Mouse (Mus musculus) midbrain, postnatal 0 days (tissue): ENCODE measurements around the gene Ctcfl. TPM values are rescaled to one million over a fixed set of nuclear protein-coding genes. Genes with fewer than 3 reads are reported as not detected.
"Not testable (repeated sequence)": the region's sequence is repeated elsewhere in the genome, so short reads cannot be mapped to it uniquely, and the experiment has no call there.

Experiments used
- ATAC-seq: fragments of 200-750 bp; cut with Nextera tagmentation; 2 replicates; pipeline ENCODE4 v1.8.0; 2017; ENCODE audit warnings: moderate number of reproducible peaks, mild to moderate bottlenecking, moderate TSS enrichment, moderate library complexity; ENCODE audit not compliant: low FRiP score
- DNase-seq: peaks from one replicate; pipeline ENCODE4 v3.0.0-alpha.2; 2015; ENCODE audit warnings: low spot score
- H3K27ac ChIP-seq: fragments of 300-500 bp; sonication (generic); 2 replicates; pipeline ENCODE4 v1.5.1; 2014; ENCODE audit warnings: low read depth, mild to moderate bottlenecking, low read length, mixed read lengths
- H3K27me3 ChIP-seq: fragments of 300-500 bp; sonication (generic); 2 replicates; pipeline ENCODE4 v1.6.1; 2014; ENCODE audit warnings: low read length, control low read depth, mixed read lengths; ENCODE audit not compliant: insufficient read depth
- H3K36me3 ChIP-seq: fragments of 300-500 bp; sonication (generic); 2 replicates; pipeline ENCODE4 v1.6.1; 2014; ENCODE audit warnings: low read length, control low read depth, mixed read lengths; ENCODE audit not compliant: insufficient read depth
- H3K4me1 ChIP-seq: fragments of 300-500 bp; sonication (generic); 2 replicates; pipeline ENCODE4 v1.6.1; 2014; ENCODE audit warnings: mild to moderate bottlenecking, control low read depth, antibody characterized with exemption, low read length, mixed read lengths; ENCODE audit not compliant: insufficient read depth
- H3K4me2 ChIP-seq: fragments of 300-500 bp; sonication (generic); 2 replicates; pipeline ENCODE4 v1.6.1; 2014; ENCODE audit warnings: low read depth, mild to moderate bottlenecking, low read length, mixed read lengths; ENCODE audit not compliant: poor library complexity, severe bottlenecking
- H3K4me3 ChIP-seq: fragments of 300-500 bp; sonication (generic); 2 replicates; pipeline ENCODE4 v1.5.1; 2014; ENCODE audit warnings: low read depth, mild to moderate bottlenecking, low read length, moderate library complexity
- H3K9ac ChIP-seq: fragments of 300-500 bp; sonication (generic); replicated peaks from 2 replicates; pipeline ENCODE4 v1.6.1; 2014; ENCODE audit warnings: mild to moderate bottlenecking, low read length, moderate library complexity, mixed read lengths; ENCODE audit not compliant: poor library complexity, severe bottlenecking
- H3K9me3 ChIP-seq: fragments of 300-500 bp; sonication (generic); 2 replicates; pipeline ENCODE4 v1.6.1; 2016; ENCODE audit warnings: low read length, control low read depth
- CTCF ChIP-seq: IDR thresholded peaks from 2 replicates; pipeline ENCODE4 v1.5.1; 2016; ENCODE audit warnings: antibody characterized with exemption, mild to moderate bottlenecking
- WGBS: fragments of 180-500 bp; shearing (Covaris S2); extraction: QIAGEN DNeasy Blood & Tissue Kit; methylation state at CpG from one replicate; pipeline ENCODE4 v1.1.7; 2014; 5-methylcytosine and 5-hydroxymethylcytosine counted together
- polyA plus RNA-seq: library from polyadenylated mRNA; unstranded; fragments of >200 nt; fragmentation: Nextera tagmentation; extraction: Ambion mirVana; gene quantifications from 2 replicates; pipeline ENCODE4 v1.2.1, GENCODE M21; 2015
- total RNA-seq: library from RNA; depleted of rRNA; stranded (reverse); fragments of >200 nt; gene quantifications from 2 replicates; pipeline ENCODE4 v1.2.3, GENCODE M21; 2014

Ctcfl gene
- total and polyA plus RNA-seq, 2 experiments from 2014 or later: not detected

GRCm38 (mm10) chr2:173097337-173097736 lies 22.0 kb downstream of the Ctcfl start:
- not testable (repeated sequence) for H3K9me3 ChIP-seq, H3K27ac ChIP-seq, ATAC-seq, H3K4me3 ChIP-seq, DNase-seq, H3K9ac ChIP-seq, H3K36me3 ChIP-seq, H3K4me2 ChIP-seq, H3K27me3 ChIP-seq, H3K4me1 ChIP-seq
- 91% methylated on average over 10 of the region's 10 CpGs for WGBS
- peak; percentile 81 for TF ChIP-seq CTCF

DNA sequence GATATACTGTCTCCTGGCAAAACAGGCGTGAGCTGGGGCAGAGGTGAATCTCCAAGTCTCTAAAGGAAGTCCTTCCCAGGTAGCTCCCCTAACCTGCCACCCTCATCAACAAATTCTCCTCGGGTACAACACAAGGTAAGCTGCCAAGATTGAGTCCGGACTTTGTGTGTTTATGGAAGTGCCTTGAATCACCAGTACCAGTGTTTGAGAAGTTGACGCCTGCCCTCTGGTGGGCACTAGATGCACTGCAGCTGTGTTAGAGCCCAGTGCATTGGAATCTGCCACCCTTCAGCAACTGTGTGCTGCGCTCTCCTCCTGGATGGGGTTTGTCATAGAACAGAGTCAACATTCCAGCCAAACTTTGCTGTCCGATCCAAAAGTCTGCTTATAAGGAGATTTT lies 29.9 kb downstream of the Ctcfl start:
- Histone ChIP-seq H3K4me1 (no peaks in the 10 kb centered on the region), H3K27ac (no peak overlapping the region), H3K4me2 (no peak overlapping the region), H3K4me3 (no peak overlapping the region), H3K9me3 (no peaks in the 10 kb centered on the region), H3K36me3 (no peaks in the 10 kb centered on the region), H3K27me3 (no peaks in the 10 kb centered on the region), H3K9ac (no peak overlapping the region)
- peak; percentile 98 for TF ChIP-seq CTCF
- peak; percentile 88 for DNase-seq
- peak; percentile 44; the same call in 1 of the 2 replicates for ATAC-seq
- 22% methylated on average over 6 of the region's 6 CpGs for WGBS

DNA sequence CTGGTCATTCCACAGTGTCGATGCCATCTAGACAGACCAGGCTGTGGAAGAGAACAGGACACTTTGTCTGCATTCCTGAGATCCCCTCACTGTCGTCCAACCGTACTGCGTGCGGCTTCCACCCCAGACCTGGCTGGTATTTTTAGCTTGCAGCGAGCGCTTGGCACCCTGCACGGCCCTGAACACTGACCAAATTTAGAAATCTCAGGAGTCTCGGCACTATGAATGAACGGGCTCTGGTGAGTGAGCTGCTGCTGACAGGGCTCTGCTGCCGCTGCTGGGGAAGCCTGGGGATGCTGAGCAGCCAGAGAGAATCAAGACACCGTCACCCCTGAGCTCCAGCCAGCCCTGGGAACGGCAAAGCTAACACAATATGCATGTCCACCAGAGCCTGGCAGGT lies 31.9 kb downstream of the Ctcfl start:
- Histone ChIP-seq H3K36me3 (no peaks in the 10 kb centered on the region), H3K9ac (no peak overlapping the region), H3K9me3 (no peaks in the 10 kb centered on the region), H3K4me1 (no peaks in the 10 kb centered on the region), H3K27me3 (no peaks in the 10 kb centered on the region; the same call in 1 of the 2 replicates), H3K4me3 (no peak overlapping the region), H3K4me2 (no peak overlapping the region), H3K27ac (no peak overlapping the region)
- TF ChIP-seq CTCF: no peak
- WGBS: 57% methylated on average over 13 of the region's 13 CpGs
- DNase-seq (no peak), ATAC-seq (no peak)

- H3K36me3 ChIP-seq: no peaks in the 10 kb centered on the region
- H3K27ac ChIP-seq: no peak overlapping the region
- 89% methylated on average over 9 of the region's 9 CpGs for WGBS
- H3K27me3 ChIP-seq: no peaks in the 10 kb centered on the region; the same call in 1 of the 2 replicates
- H3K4me1 ChIP-seq: no peaks in the 10 kb centered on the region
- ATAC-seq (no peak), DNase-seq (no peak)
- H3K4me3 ChIP-seq: no peak overlapping the region
- TF ChIP-seq CTCF: no peak
- no peak overlapping the region for H3K9ac ChIP-seq
- no peak overlapping the region for H3K4me2 ChIP-seq
- H3K9me3 ChIP-seq: no peaks in the 10 kb centered on the region
These were observed 33.6 kb downstream of the Ctcfl start for GRCm38 (mm10) chr2:173085763-173086162.

DNA sequence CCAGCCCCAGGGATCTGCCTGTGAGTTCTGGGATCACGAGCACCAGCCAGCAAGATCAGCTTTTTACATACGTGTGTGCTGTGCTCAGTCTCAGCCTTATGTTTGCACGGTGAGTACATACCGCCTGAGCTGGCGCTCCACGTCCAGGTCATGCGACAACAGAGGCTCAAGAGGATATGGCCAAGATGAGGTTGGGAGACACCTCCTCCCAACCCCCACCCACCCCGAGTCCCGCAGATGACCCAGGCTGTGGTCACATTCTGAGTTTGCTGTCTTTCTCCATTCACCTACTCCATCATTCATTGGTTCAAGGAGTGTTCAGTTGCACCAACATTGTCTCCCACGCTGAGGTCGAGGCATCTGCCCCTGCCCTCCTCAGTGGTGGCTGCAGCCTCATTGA lies 34.5 kb downstream of the Ctcfl start:
- WGBS: 95% methylated on average over 11 of the region's 11 CpGs
- no peak for TF ChIP-seq CTCF
- H3K9me3 ChIP-seq: no peaks in the 10 kb centered on the region
- no peak overlapping the region for H3K4me2 ChIP-seq
- DNase-seq (no peak), ATAC-seq (no peak)
- H3K4me3 ChIP-seq: no peak overlapping the region
- H3K27ac ChIP-seq: no peak overlapping the region
- no peak overlapping the region for H3K9ac ChIP-seq
- H3K27me3 ChIP-seq: no peaks in the 10 kb centered on the region; the same call in 1 of the 2 replicates
- H3K36me3 ChIP-seq: no peaks in the 10 kb centered on the region
- no peaks in the 10 kb centered on the region for H3K4me1 ChIP-seq

GRCm38 (mm10) chr2:173083712-173084475 lies 35.4 kb downstream of the Ctcfl start:
- ATAC-seq (0 out of 2 replicates have a peak, but pooled peaks have one; percentile 4), DNase-seq (no peak)
- 23% methylated on average over 13 of the region's 13 CpGs for WGBS

More at GRCm38 (mm10) chr2:173083712-173084475, 35.4 kb downstream of the Ctcfl start:
- H3K4me3 ChIP-seq: no peak overlapping the region
- H3K4me2 ChIP-seq: no peak overlapping the region
- no peak for TF ChIP-seq CTCF
- no peaks in the 10 kb centered on the region for H3K9me3 ChIP-seq
- H3K9ac ChIP-seq: no peak overlapping the region
- H3K27me3 ChIP-seq: no peaks in the 10 kb centered on the region; the same call in 1 of the 2 replicates
- no peaks in the 10 kb centered on the region for H3K4me1 ChIP-seq
- H3K36me3 ChIP-seq: no peaks in the 10 kb centered on the region
- H3K27ac ChIP-seq: no peak overlapping the region
